Mouse (Mus musculus) cortical plate, adult 2 months (tissue): ENCODE results near the gene Vmn2r114.
"Not testable (repeated sequence)": the region's sequence is repeated elsewhere in the genome, so short reads cannot be mapped to it uniquely, and the experiment has no call there.

Experiments used
- CTCF ChIP-seq: fragments of 200-500 bp; IDR thresholded peaks from 2 replicates; pipeline ENCODE4 v1.5.1; 2011; ENCODE audit warnings: mild to moderate bottlenecking, control low read depth, low read length; ENCODE audit not compliant: insufficient read depth; ENCODE audit errors: extremely low read depth
- POLR2A ChIP-seq: fragments of 200-500 bp; IDR thresholded peaks from 2 replicates; pipeline ENCODE4 v1.6.1; 2011; ENCODE audit warnings: mild to moderate bottlenecking, low read length, control low read depth; ENCODE audit not compliant: insufficient read depth; ENCODE audit errors: extremely low read depth

- not testable (repeated sequence) for TF ChIP-seq CTCF, POLR2A
Measured at GRCm38 (mm10) chr17:23343441-23343840, 31.1 kb upstream of the Vmn2r114 start, which contains the start of gene Vmn2r115.
